Mouse (Mus musculus) neural tube, embryonic 14.5 days (tissue): ENCODE data around the gene Gtf3c3. TPM values are rescaled to one million over a fixed set of nuclear protein-coding genes. Genes with fewer than 3 reads are reported as not detected.

Experiments
- ATAC-seq: fragments of 200-750 bp; cut with Nextera tagmentation; 2 replicates; pipeline ENCODE4 v1.8.0; 2017; ENCODE audit warnings: low read depth, mild to moderate bottlenecking, moderate TSS enrichment, moderate library complexity
- H3K27ac ChIP-seq: fragments of 300-500 bp; sonication (generic); 2 replicates; pipeline ENCODE4 v1.5.1; 2014; ENCODE audit warnings: low read depth, mild to moderate bottlenecking, control low read depth, low read length, moderate library complexity, mixed read lengths
- H3K27me3 ChIP-seq: fragments of 300-500 bp; sonication (generic); 2 replicates; pipeline ENCODE4 v1.6.1; 2014; ENCODE audit warnings: low read length; ENCODE audit not compliant: control insufficient read depth, insufficient read depth
- H3K36me3 ChIP-seq: fragments of 300-500 bp; sonication (generic); 2 replicates; pipeline ENCODE4 v1.6.1; 2014; ENCODE audit warnings: low read length, mixed read lengths; ENCODE audit not compliant: control insufficient read depth, insufficient read depth
- H3K4me1 ChIP-seq: fragments of 300-500 bp; sonication (generic); 2 replicates; pipeline ENCODE4 v1.6.1; 2014; ENCODE audit warnings: low read length; ENCODE audit not compliant: control insufficient read depth, insufficient read depth
- H3K4me2 ChIP-seq: fragments of 300-500 bp; sonication (generic); 2 replicates; pipeline ENCODE4 v1.6.1; 2014; ENCODE audit warnings: mild to moderate bottlenecking, low read depth, low read length, control low read depth
- H3K4me3 ChIP-seq: fragments of 300-500 bp; sonication (generic); 2 replicates; pipeline ENCODE4 v1.5.1; 2014; ENCODE audit warnings: low read depth, low read length, control low read depth, mixed read lengths
- H3K9ac ChIP-seq: fragments of 300-500 bp; sonication (generic); replicated peaks from 2 replicates; pipeline ENCODE4 v1.6.1; 2014; ENCODE audit warnings: low read depth, mild to moderate bottlenecking, control low read depth, low read length, mixed read lengths
- H3K9me3 ChIP-seq: fragments of 300-500 bp; sonication (generic); 2 replicates; pipeline ENCODE4 v1.6.1; 2016; ENCODE audit warnings: low read length; ENCODE audit not compliant: control insufficient read depth
- WGBS: fragments of 180-500 bp; shearing (Covaris S2); extraction: QIAGEN DNeasy Blood & Tissue Kit; methylation state at CpG from one replicate; pipeline ENCODE4 v1.1.7; 2014; 5-methylcytosine and 5-hydroxymethylcytosine counted together
- polyA plus RNA-seq: library from polyadenylated mRNA; unstranded; fragments of >200 nt; fragmentation: Nextera tagmentation; extraction: Ambion mirVana; gene quantifications from 2 replicates; pipeline ENCODE4 v1.2.1, GENCODE M21; 2014

Gtf3c3 gene
- polyA plus RNA-seq, 1 experiment from 2014 or later: 27.5 TPM

GRCm38 (mm10) chr1:54422195-54422750 lies 16.5 kb downstream of the Gtf3c3 start:
- Histone ChIP-seq H3K4me1 (no peaks in the 10 kb centered on the region), H3K4me3 (no peak overlapping the region), H3K4me2 (no peak overlapping the region), H3K9me3 (no peaks in the 10 kb centered on the region), H3K27ac (no peak overlapping the region), H3K9ac (no peak overlapping the region), H3K36me3 (peaks cover 37% of the 10 kb centered on the region), H3K27me3 (no peaks in the 10 kb centered on the region)
- no peak for ATAC-seq
- WGBS: 94% methylated on average over 4 of the region's 4 CpGs

GRCm38 (mm10) chr1:54421670-54422069 lies 17.1 kb downstream of the Gtf3c3 start:
- Histone ChIP-seq H3K4me2 (no peak overlapping the region), H3K9me3 (no peaks in the 10 kb centered on the region), H3K4me1 (no peaks in the 10 kb centered on the region), H3K27ac (no peak overlapping the region), H3K27me3 (no peaks in the 10 kb centered on the region), H3K36me3 (peaks cover 33% of the 10 kb centered on the region), H3K9ac (no peak overlapping the region), H3K4me3 (no peak overlapping the region)
- no peak for ATAC-seq
- 97% methylated on average over 3 of the region's 3 CpGs for WGBS

- ATAC-seq: no peak
- H3K36me3 ChIP-seq: peaks cover 24% of the 10 kb centered on the region
- no peak overlapping the region for H3K4me3 ChIP-seq
- H3K4me2 ChIP-seq: no peak overlapping the region
- no peak overlapping the region for H3K27ac ChIP-seq
- no peaks in the 10 kb centered on the region for H3K4me1 ChIP-seq
- no peaks in the 10 kb centered on the region for H3K9me3 ChIP-seq
- no peak overlapping the region for H3K9ac ChIP-seq
- no peaks in the 10 kb centered on the region for H3K27me3 ChIP-seq
Measured at GRCm38 (mm10) chr1:54402736-54403135, 36.0 kb downstream of the Gtf3c3 start.

DNA sequence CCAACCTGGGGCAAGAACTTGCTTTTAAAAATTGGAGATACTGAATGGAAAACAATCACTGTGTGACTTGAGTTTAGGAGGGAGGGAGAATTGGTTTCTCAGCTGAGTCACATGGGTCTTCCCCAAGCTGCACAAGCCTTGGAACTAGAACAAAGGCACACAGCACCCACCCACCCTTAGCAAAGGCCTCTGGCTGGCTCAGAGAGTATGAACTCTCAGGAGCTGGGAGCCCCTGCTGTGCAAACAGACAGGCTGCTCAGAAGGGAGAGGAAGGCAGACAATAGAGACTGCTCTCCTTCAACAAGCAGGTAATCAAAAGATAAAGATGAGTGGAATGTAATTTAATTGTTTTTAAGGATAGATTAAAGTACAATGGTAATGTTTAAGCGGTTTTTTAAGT lies 54.5 kb downstream of the Gtf3c3 start:
- Histone ChIP-seq H3K4me1 (no peaks in the 10 kb centered on the region), H3K27me3 (no peaks in the 10 kb centered on the region), H3K27ac (no peak overlapping the region), H3K9ac (no peak overlapping the region), H3K9me3 (no peaks in the 10 kb centered on the region), H3K4me2 (no peak overlapping the region), H3K4me3 (no peak overlapping the region), H3K36me3 (no peaks in the 10 kb centered on the region)
- no peak for ATAC-seq
- 33% methylated on average over 1 of the region's 1 CpGs for WGBS

DNA sequence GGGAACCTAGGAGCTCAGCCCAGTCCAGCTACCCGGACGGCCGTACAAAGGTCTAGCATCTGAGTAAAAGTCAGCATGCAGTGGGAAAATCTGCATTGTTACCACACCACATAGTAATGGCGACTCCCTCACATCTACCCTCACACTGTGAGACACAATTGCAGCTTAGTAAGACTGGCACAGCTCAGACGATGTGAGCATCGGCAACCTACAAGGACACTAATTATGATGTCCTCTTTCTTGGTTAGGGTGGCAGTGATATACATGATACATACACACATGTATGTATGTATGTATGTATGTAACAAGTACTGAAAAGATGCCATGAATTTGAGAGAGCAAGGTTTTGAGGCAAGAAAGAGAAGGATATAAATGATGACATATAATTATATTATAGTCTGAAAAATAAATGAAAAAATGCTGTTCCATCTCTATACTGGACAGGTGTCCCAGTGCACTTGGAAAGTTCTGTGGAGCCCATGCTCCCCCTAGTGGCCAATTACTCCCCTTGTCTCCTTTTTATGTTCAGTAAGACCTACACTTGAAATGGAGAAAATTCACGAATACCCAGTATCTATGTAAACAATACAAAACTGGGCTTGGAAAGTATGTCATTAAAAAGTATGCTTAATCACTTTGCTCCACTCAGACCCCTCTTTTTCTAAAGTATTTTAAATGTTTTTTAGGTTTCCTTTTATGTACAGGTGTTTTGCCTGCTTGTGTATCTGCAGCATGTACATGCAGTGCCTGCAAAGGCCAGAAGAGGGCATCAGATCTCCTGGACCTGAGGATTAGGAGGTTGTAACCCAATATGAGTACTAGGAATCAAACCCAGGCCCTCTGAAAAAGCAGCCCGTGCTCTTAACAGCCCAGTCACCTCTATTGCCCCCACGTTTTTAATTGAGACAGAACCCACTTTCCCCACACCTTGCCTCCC lies 57.5 kb downstream of the Gtf3c3 start:
- 89% methylated on average over 9 of the region's 9 CpGs for WGBS

GRCm38 (mm10) chr1:54377506-54378051 lies 61.2 kb downstream of the Gtf3c3 start:
- Histone ChIP-seq H3K4me2 (no peak overlapping the region), H3K27me3 (no peaks in the 10 kb centered on the region), H3K36me3 (no peaks in the 10 kb centered on the region), H3K9me3 (no peaks in the 10 kb centered on the region), H3K4me1 (no peaks in the 10 kb centered on the region), H3K4me3 (no peak overlapping the region), H3K9ac (no peak overlapping the region), H3K27ac (no peak overlapping the region)
- no peak for ATAC-seq

More for the DNA sequence above, 57.5 kb downstream of the Gtf3c3 start:
- Histone ChIP-seq H3K9ac (no peak overlapping the region), H3K9me3 (no peaks in the 10 kb centered on the region), H3K4me1 (no peaks in the 10 kb centered on the region), H3K4me3 (no peak overlapping the region), H3K36me3 (no peaks in the 10 kb centered on the region), H3K27ac (no peak overlapping the region), H3K4me2 (no peak overlapping the region), H3K27me3 (no peaks in the 10 kb centered on the region)
- peak; percentile 74; the same call in 1 of the 2 replicates for ATAC-seq

DNA sequence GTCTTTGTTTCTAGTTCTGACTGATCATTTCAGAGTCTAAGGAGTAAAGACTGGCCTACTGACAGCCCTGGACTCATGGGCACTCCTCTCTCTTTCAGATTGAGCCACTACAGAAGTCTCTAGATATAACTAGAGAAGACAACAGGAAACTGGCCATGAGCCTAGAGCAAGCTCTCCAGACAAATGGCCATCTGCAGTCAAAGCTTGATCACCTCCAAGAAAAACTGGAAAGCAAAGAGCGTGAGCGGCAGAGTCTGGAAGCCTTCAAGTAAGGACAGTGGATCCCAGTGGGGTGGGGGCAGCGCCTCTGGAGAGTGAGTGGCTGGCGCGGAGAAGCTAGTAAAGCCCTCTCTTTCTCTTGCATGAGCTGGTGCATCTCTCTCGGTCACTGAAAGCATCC lies 82.2 kb downstream of the Gtf3c3 start:
- Histone ChIP-seq H3K9ac (no peak overlapping the region), H3K4me2 (no peak overlapping the region), H3K4me3 (no peak overlapping the region), H3K4me1 (no peaks in the 10 kb centered on the region), H3K9me3 (no peaks in the 10 kb centered on the region), H3K27me3 (no peaks in the 10 kb centered on the region), H3K27ac (no peak overlapping the region), H3K36me3 (no peaks in the 10 kb centered on the region)
- 86% methylated on average over 6 of the region's 6 CpGs for WGBS
- ATAC-seq: no peak

- Histone ChIP-seq H3K9ac (no peak overlapping the region), H3K9me3 (no peaks in the 10 kb centered on the region), H3K36me3 (no peaks in the 10 kb centered on the region), H3K27ac (no peak overlapping the region), H3K4me1 (no peaks in the 10 kb centered on the region), H3K4me3 (no peak overlapping the region), H3K4me2 (no peak overlapping the region), H3K27me3 (no peaks in the 10 kb centered on the region)
- no peak for ATAC-seq
- WGBS: 88% methylated on average over 5 of the region's 5 CpGs
Measured at GRCm38 (mm10) chr1:54355485-54355884, 83.3 kb downstream of the Gtf3c3 start.

DNA sequence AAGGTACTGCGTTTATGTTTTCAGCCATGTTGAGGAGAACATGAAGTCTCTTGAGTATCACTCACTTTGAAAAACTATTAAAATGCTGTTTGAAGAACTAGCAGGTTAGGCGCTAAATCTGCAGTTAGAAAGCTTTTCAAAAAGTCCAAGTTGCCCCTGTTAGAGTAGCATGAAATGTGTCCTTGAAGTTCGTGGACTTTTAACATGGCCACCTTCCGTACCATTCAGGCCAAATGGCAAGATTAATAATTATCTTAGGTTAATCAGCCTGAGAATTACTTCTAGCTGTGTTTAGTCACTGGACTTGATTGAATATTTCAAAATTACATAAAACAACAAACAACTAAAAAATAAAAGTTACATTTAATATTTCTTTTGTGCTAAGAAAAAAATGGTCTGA lies 84.0 kb downstream of the Gtf3c3 start:
- Histone ChIP-seq H3K4me1 (no peaks in the 10 kb centered on the region), H3K4me3 (no peak overlapping the region), H3K9me3 (no peaks in the 10 kb centered on the region), H3K27me3 (no peaks in the 10 kb centered on the region), H3K9ac (no peak overlapping the region), H3K27ac (no peak overlapping the region), H3K4me2 (no peak overlapping the region), H3K36me3 (no peaks in the 10 kb centered on the region)
- ATAC-seq: no peak
- WGBS: 92% methylated on average over 4 of the region's 4 CpGs
